Mouse (Mus musculus) CH12.LX (cell line): ENCODE data around the gene Sdhaf2.

ENCODE experiments used
- BHLHE40 ChIP-seq: IDR thresholded peaks from 2 replicates; pipeline ENCODE4 v1.6.1; 2011; ENCODE audit warnings: mild to moderate bottlenecking, low read depth, low read length, improper control_type of control experiment
- ETS1 ChIP-seq: conservative IDR thresholded peaks from 2 replicates; pipeline ENCODE4 v1.6.1; 2012; ENCODE audit warnings: low read depth, mild to moderate bottlenecking, inconsistent platforms, low read length, improper control_type of control experiment, moderate library complexity
- IRF4 ChIP-seq: IDR thresholded peaks from 2 replicates; pipeline ENCODE4 v1.6.1; 2014; ENCODE audit warnings: low read depth, mild to moderate bottlenecking, inconsistent platforms, low read length, improper control_type of control experiment
- MAFK ChIP-seq: IDR thresholded peaks from 2 replicates; pipeline ENCODE4 v1.6.1; 2011; ENCODE audit warnings: low read length, improper control_type of control experiment; ENCODE audit not compliant: insufficient replicate concordance
- MXI1 ChIP-seq: IDR thresholded peaks from 2 replicates; pipeline ENCODE4 v1.6.1; 2011; ENCODE audit warnings: mild to moderate bottlenecking, low read depth, low read length, improper control_type of control experiment
- POLR2A ChIP-seq: IDR thresholded peaks from 2 replicates; pipeline ENCODE4 v1.6.1; 2011; ENCODE audit warnings: low read depth, mild to moderate bottlenecking, improper control_type of control experiment, low read length
- SIN3A ChIP-seq: IDR thresholded peaks from 2 replicates; pipeline ENCODE4 v1.6.1; 2012; ENCODE audit warnings: low read length, improper control_type of control experiment, inconsistent platforms

DNA sequence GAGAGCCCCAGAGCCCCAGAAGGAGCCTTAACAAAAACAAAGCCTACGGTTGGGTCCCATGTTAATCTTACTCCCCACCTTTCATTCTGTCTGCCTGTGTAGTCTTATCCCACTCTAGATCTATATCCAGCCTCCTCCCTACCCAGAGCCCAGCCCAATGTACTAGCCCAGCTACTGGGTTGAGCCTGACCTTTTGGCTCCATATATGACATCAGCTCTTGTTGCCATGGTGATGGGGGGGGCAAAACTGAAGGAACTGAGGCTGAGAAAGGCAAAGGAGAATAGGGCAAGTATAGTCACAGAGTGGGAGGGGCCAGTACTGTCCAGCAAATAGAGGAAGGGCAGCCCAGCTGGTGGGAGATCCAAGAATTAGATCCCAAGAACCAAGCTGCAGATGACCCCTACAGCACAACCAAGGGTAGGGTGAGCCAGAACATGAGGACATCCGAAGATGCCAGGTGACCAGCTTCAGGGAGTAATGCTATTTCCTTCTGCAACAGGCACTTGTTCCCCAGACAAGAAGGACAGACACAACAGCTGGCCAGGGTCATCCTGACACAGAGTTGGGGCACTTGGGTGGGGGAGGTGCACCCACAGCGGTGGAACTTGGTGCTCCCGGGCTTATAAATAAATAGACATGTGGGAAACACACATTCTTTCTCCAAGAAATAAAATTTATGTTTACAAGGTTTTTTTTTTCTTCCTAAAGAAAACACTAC, 71.1 kb downstream of the Sdhaf2 start:
- TF ChIP-seq POLR2A (no peak), BHLHE40 (no peak), MAFK (no peak), ETS1 (no peak), SIN3A (no peak), IRF4 (no peak), MXI1 (no peak)
